Mouse (Mus musculus) heart, adult 2 months (tissue): Measurements from ENCODE around the gene Mllt11.

Experiments used
- CTCF ChIP-seq: fragments of 200-600 bp; IDR thresholded peaks from 2 replicates; pipeline ENCODE4 v1.8.1; 2022; ENCODE audit warnings: antibody characterized with exemption, mild to moderate bottlenecking, moderate library complexity
- POLR2A ChIP-seq: fragments of 200-500 bp; IDR thresholded peaks from 2 replicates; pipeline ENCODE4 v1.6.1; 2011; ENCODE audit warnings: mild to moderate bottlenecking, low read depth, low read length, control low read depth; ENCODE audit not compliant: insufficient read depth

DNA sequence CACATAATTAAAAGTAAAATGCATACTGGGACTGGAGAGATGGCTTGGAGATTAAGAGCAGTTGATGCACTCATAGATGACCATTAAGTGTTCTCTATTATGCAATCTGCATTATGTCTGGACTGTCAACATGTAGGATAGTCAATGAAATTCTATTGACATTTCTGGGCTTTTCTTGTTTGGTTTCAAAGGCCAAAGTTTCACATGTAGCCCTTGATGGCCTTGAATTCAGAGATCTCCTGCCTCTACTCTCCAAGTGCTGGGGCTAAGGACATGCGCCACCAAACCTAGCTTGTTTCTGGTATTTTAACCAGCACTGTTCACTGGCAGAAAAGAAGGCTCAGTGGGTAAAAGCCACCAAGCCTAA, 18.4 kb downstream of the Mllt11 start:
- TF ChIP-seq POLR2A, result no peak
- no peak for TF ChIP-seq CTCF
